Mouse (Mus musculus) midbrain, postnatal 0 days (tissue): ENCODE measurements around the gene Gm28035. TPM values are rescaled to one million over a fixed set of nuclear protein-coding genes. Genes with fewer than 3 reads are reported as not detected.

Experiments used
- ATAC-seq: fragments of 200-750 bp; cut with Nextera tagmentation; 2 replicates; pipeline ENCODE4 v1.8.0; 2017; ENCODE audit warnings: moderate number of reproducible peaks, mild to moderate bottlenecking, moderate TSS enrichment, moderate library complexity; ENCODE audit not compliant: low FRiP score
- DNase-seq: peaks from one replicate; pipeline ENCODE4 v3.0.0-alpha.2; 2015; ENCODE audit warnings: low spot score
- H3K27ac ChIP-seq: fragments of 300-500 bp; sonication (generic); 2 replicates; pipeline ENCODE4 v1.5.1; 2014; ENCODE audit warnings: low read depth, mild to moderate bottlenecking, low read length, mixed read lengths
- H3K27me3 ChIP-seq: fragments of 300-500 bp; sonication (generic); 2 replicates; pipeline ENCODE4 v1.6.1; 2014; ENCODE audit warnings: low read length, control low read depth, mixed read lengths; ENCODE audit not compliant: insufficient read depth
- H3K36me3 ChIP-seq: fragments of 300-500 bp; sonication (generic); 2 replicates; pipeline ENCODE4 v1.6.1; 2014; ENCODE audit warnings: low read length, control low read depth, mixed read lengths; ENCODE audit not compliant: insufficient read depth
- H3K4me1 ChIP-seq: fragments of 300-500 bp; sonication (generic); 2 replicates; pipeline ENCODE4 v1.6.1; 2014; ENCODE audit warnings: mild to moderate bottlenecking, control low read depth, antibody characterized with exemption, low read length, mixed read lengths; ENCODE audit not compliant: insufficient read depth
- H3K4me2 ChIP-seq: fragments of 300-500 bp; sonication (generic); 2 replicates; pipeline ENCODE4 v1.6.1; 2014; ENCODE audit warnings: low read depth, mild to moderate bottlenecking, low read length, mixed read lengths; ENCODE audit not compliant: poor library complexity, severe bottlenecking
- H3K4me3 ChIP-seq: fragments of 300-500 bp; sonication (generic); 2 replicates; pipeline ENCODE4 v1.5.1; 2014; ENCODE audit warnings: low read depth, mild to moderate bottlenecking, low read length, moderate library complexity
- H3K9ac ChIP-seq: fragments of 300-500 bp; sonication (generic); replicated peaks from 2 replicates; pipeline ENCODE4 v1.6.1; 2014; ENCODE audit warnings: mild to moderate bottlenecking, low read length, moderate library complexity, mixed read lengths; ENCODE audit not compliant: poor library complexity, severe bottlenecking
- H3K9me3 ChIP-seq: fragments of 300-500 bp; sonication (generic); 2 replicates; pipeline ENCODE4 v1.6.1; 2016; ENCODE audit warnings: low read length, control low read depth
- CTCF ChIP-seq: IDR thresholded peaks from 2 replicates; pipeline ENCODE4 v1.5.1; 2016; ENCODE audit warnings: antibody characterized with exemption, mild to moderate bottlenecking
- WGBS: fragments of 180-500 bp; shearing (Covaris S2); extraction: QIAGEN DNeasy Blood & Tissue Kit; methylation state at CpG from one replicate; pipeline ENCODE4 v1.1.7; 2014; 5-methylcytosine and 5-hydroxymethylcytosine counted together
- polyA plus RNA-seq: library from polyadenylated mRNA; unstranded; fragments of >200 nt; fragmentation: Nextera tagmentation; extraction: Ambion mirVana; gene quantifications from 2 replicates; pipeline ENCODE4 v1.2.1, GENCODE M21; 2015
- total RNA-seq: library from RNA; depleted of rRNA; stranded (reverse); fragments of >200 nt; gene quantifications from 2 replicates; pipeline ENCODE4 v1.2.3, GENCODE M21; 2014

Gene Gm28035
- total and polyA plus RNA-seq, 2 experiments from 2014 or later: 0.11 to 6.0 TPM

GRCm38 (mm10) chr2:30266392-30266941 lies 26.1 kb downstream of the Gm28035 start:
- Histone ChIP-seq H3K4me2 (no peak overlapping the region), H3K36me3 (peaks cover 36% of the 10 kb centered on the region), H3K9ac (no peak overlapping the region), H3K4me3 (no peak overlapping the region), H3K27ac (peak overlapping the region; percentile 73), H3K27me3 (no peaks in the 10 kb centered on the region), H3K9me3 (no peaks in the 10 kb centered on the region), H3K4me1 (peaks cover 3% of the 10 kb centered on the region; the same call in 1 of the 2 replicates)
- WGBS: 12% methylated on average over 4 of the region's 4 CpGs
- no peak for ATAC-seq
- TF ChIP-seq CTCF: no peak
- DNase-seq: peak; percentile 50

- ATAC-seq (no peak), DNase-seq (no peak)
- no peaks in the 10 kb centered on the region for H3K27me3 ChIP-seq
- H3K9ac ChIP-seq: no peak overlapping the region
- no peak overlapping the region for H3K27ac ChIP-seq
- peaks cover 3% of the 10 kb centered on the region; the same call in 1 of the 2 replicates for H3K4me1 ChIP-seq
- no peaks in the 10 kb centered on the region for H3K9me3 ChIP-seq
- 94% methylated on average over 2 of the region's 2 CpGs for WGBS
- no peak for TF ChIP-seq CTCF
- no peak overlapping the region for H3K4me3 ChIP-seq
- peaks cover 28% of the 10 kb centered on the region; the same call in 1 of the 2 replicates for H3K36me3 ChIP-seq
- no peak overlapping the region for H3K4me2 ChIP-seq
Measured at GRCm38 (mm10) chr2:30267466-30267865, 27.1 kb downstream of the Gm28035 start.

- TF ChIP-seq CTCF: no peak
Measured at GRCm38 (mm10) chr2:30268371-30268770, 28.0 kb downstream of the Gm28035 start.

GRCm38 (mm10) chr2:30269241-30269990 lies 29.0 kb downstream of the Gm28035 start:
- peaks cover 3% of the 10 kb centered on the region; the same call in 1 of the 2 replicates for H3K4me1 ChIP-seq

More at GRCm38 (mm10) chr2:30268371-30268770, 28.0 kb downstream of the Gm28035 start:
- peaks cover 25% of the 10 kb centered on the region; the same call in 1 of the 2 replicates for H3K36me3 ChIP-seq
- peaks cover 3% of the 10 kb centered on the region; the same call in 1 of the 2 replicates for H3K4me1 ChIP-seq
- H3K4me2 ChIP-seq: no peak overlapping the region
- no peaks in the 10 kb centered on the region for H3K27me3 ChIP-seq
- WGBS: 63% methylated on average over 4 of the region's 4 CpGs
- H3K4me3 ChIP-seq: no peak overlapping the region
- no peak for ATAC-seq
- no peak for DNase-seq
- no peaks in the 10 kb centered on the region for H3K9me3 ChIP-seq
- no peak overlapping the region for H3K9ac ChIP-seq
- H3K27ac ChIP-seq: no peak overlapping the region

GRCm38 (mm10) chr2:30270134-30270533 lies 29.8 kb downstream of the Gm28035 start:
- H3K4me1 ChIP-seq: peaks cover 3% of the 10 kb centered on the region; the same call in 1 of the 2 replicates
- ATAC-seq: peak; percentile 81

More at GRCm38 (mm10) chr2:30269241-30269990, 29.0 kb downstream of the Gm28035 start:
- Histone ChIP-seq H3K4me3 (no peak overlapping the region), H3K9me3 (no peaks in the 10 kb centered on the region), H3K27me3 (no peaks in the 10 kb centered on the region), H3K4me2 (no peak overlapping the region), H3K27ac (0 out of 2 replicates have a peak overlapping the region, but pooled peaks have one; percentile 14), H3K36me3 (peaks cover 16% of the 10 kb centered on the region; the same call in 1 of the 2 replicates), H3K9ac (no peak overlapping the region)
- DNase-seq: no peak
- 90% methylated on average over 17 of the region's 17 CpGs for WGBS
- no peak for TF ChIP-seq CTCF
- ATAC-seq: no peak

GRCm38 (mm10) chr2:30280743-30281142 lies 40.4 kb downstream of the Gm28035 start, which contains the start of gene Gm28038:
TSS of gene Gm28038 (plus strand) at chr2:30281043.
- ATAC-seq: no peak
- WGBS: 90% methylated on average over 11 of the region's 11 CpGs
- Histone ChIP-seq H3K4me2 (no peak within 1 kb of the TSS), H3K27ac (no peak within 1 kb of the TSS), H3K4me3 (no peak within 1 kb of the TSS), H3K27me3 (no peaks in the 10 kb centered on the region), H3K9ac (no peak within 1 kb of the TSS), H3K4me1 (peaks cover 10% of the 10 kb centered on the region), H3K36me3 (0 out of 2 replicates have a peak, but pooled peaks cover 10% of the 10 kb centered on the region), H3K9me3 (no peaks in the 10 kb centered on the region)
- no peak for TF ChIP-seq CTCF
- no peak for DNase-seq

More at GRCm38 (mm10) chr2:30270134-30270533, 29.8 kb downstream of the Gm28035 start:
- Histone ChIP-seq H3K4me3 (no peak overlapping the region), H3K9me3 (no peaks in the 10 kb centered on the region), H3K27ac (no peak overlapping the region), H3K27me3 (no peaks in the 10 kb centered on the region), H3K4me2 (no peak overlapping the region), H3K9ac (no peak overlapping the region), H3K36me3 (peaks cover 8% of the 10 kb centered on the region; the same call in 1 of the 2 replicates)
- peak; percentile 87 for DNase-seq
- 59% methylated on average over 1 of the region's 1 CpGs for WGBS
- peak; percentile 98 for TF ChIP-seq CTCF
